Mouse (Mus musculus): Measurements from ENCODE around the gene Selenom. TPM values are rescaled to one million over a fixed set of nuclear protein-coding genes. Genes with fewer than 3 reads are reported as not detected.
A peak's percentile ranks its signal among the peaks of the same experiment; 100 is the strongest.

The Selenom gene
- total RNA-seq, 1 experiment, result 43.8 TPM

- Histone ChIP-seq H3K9ac (ENCODE audit: insufficient read depth, low read depth, low read length, poor library complexity, severe bottlenecking) (no peak overlapping the region), H3K27ac (ENCODE audit: insufficient read depth, low read depth, low read length, poor library complexity, severe bottlenecking) (no peak overlapping the region), H3K4me1 (ENCODE audit: control insufficient read depth in 2 of 2, insufficient read depth in 2 of 2, low read length in 2 of 2, poor library complexity in 1 of 2) (peaks cover 15 to 39% of the 10 kb centered on the region in 2 experiments), H3K9me3 (ENCODE audit: control insufficient read depth, insufficient read depth, low read depth, low read length) (no peaks in the 10 kb centered on the region), H3K4me3 (ENCODE audit: insufficient read depth in 1 of 2, low read depth in 1 of 2, low read length in 2 of 2, poor library complexity in 1 of 2, severe bottlenecking in 1 of 2) (peak overlapping the region in 1 of 2 experiments; percentile 11; a peak in 1 of 4 replicates), H3K36me3 (ENCODE audit: control insufficient read depth, insufficient read depth, low read length, poor library complexity, severe bottlenecking) (no peaks in the 10 kb centered on the region)
- TF ChIP-seq MAFK (IDR thresholded peaks at IDR 0.05; ENCODE audit: insufficient read depth, low read depth, low read length) (no peak), ZC3H11A (IDR thresholded peaks at IDR 0.05; ENCODE audit: borderline replicate concordance, low read depth, low read length) (no peak), HCFC1 (IDR thresholded peaks at IDR 0.05; ENCODE audit: borderline replicate concordance, insufficient read depth, low read length) (no peak), CHD2 (IDR thresholded peaks at IDR 0.05; ENCODE audit: low read depth, low read length) (no peak), ZNF384 (IDR thresholded peaks at IDR 0.05; ENCODE audit: low read depth, low read length) (no peak)
- DNase-seq (ENCODE audit: low read depth, low spot score), result no peak
- in situ Hi-C loops (cut with MboI; ENCODE audit: low sequenced_read_pairs in 2 of 2, unreplicated experiment in 2 of 2), result no loop called here
These were observed 31.2 kb downstream of the Selenom start for GRCm38 (mm10) chr11:3545531-3546241.

- peaks cover 12 to 38% of the 10 kb centered on the region in 2 experiments for H3K4me1 ChIP-seq (ENCODE audit: control insufficient read depth in 2 of 2, insufficient read depth in 2 of 2, low read length in 2 of 2, poor library complexity in 1 of 2)
- no peaks in the 10 kb centered on the region for H3K9me3 ChIP-seq (ENCODE audit: control insufficient read depth, insufficient read depth, low read depth, low read length)
- DNase-seq (ENCODE audit: low read depth, low spot score), result no peak
- no peak overlapping the region for H3K4me3 ChIP-seq (ENCODE audit: insufficient read depth in 1 of 2, low read depth in 1 of 2, low read length in 2 of 2, poor library complexity in 1 of 2, severe bottlenecking in 1 of 2)
- no peaks in the 10 kb centered on the region for H3K36me3 ChIP-seq (ENCODE audit: control insufficient read depth, insufficient read depth, low read length, poor library complexity, severe bottlenecking)
- in situ Hi-C loops (cut with MboI; ENCODE audit: low sequenced_read_pairs in 2 of 2, unreplicated experiment in 2 of 2), result no loop called here
- no peak overlapping the region for H3K9ac ChIP-seq (ENCODE audit: insufficient read depth, low read depth, low read length, poor library complexity, severe bottlenecking)
- no peak overlapping the region for H3K27ac ChIP-seq (ENCODE audit: insufficient read depth, low read depth, low read length, poor library complexity, severe bottlenecking)
- TF ChIP-seq ZC3H11A (IDR thresholded peaks at IDR 0.05; ENCODE audit: borderline replicate concordance, low read depth, low read length) (no peak), HCFC1 (IDR thresholded peaks at IDR 0.05; ENCODE audit: borderline replicate concordance, insufficient read depth, low read length) (no peak), ZNF384 (IDR thresholded peaks at IDR 0.05; ENCODE audit: low read depth, low read length) (no peak), MAFK (IDR thresholded peaks at IDR 0.05; ENCODE audit: insufficient read depth, low read depth, low read length) (no peak), CHD2 (IDR thresholded peaks at IDR 0.05; ENCODE audit: low read depth, low read length) (no peak)
These were observed 31.7 kb downstream of the Selenom start for GRCm38 (mm10) chr11:3546242-3546562.

GRCm38 (mm10) chr11:3547047-3547446, 32.6 kb downstream of the Selenom start:
- no peak for DNase-seq (ENCODE audit: low read depth, low spot score)
- Histone ChIP-seq H3K9me3 (ENCODE audit: control insufficient read depth, insufficient read depth, low read depth, low read length) (no peaks in the 10 kb centered on the region), H3K4me1 (ENCODE audit: control insufficient read depth in 2 of 2, insufficient read depth in 2 of 2, low read length in 2 of 2, poor library complexity in 1 of 2) (peaks cover 10 to 29% of the 10 kb centered on the region in 2 experiments), H3K27ac (ENCODE audit: insufficient read depth, low read depth, low read length, poor library complexity, severe bottlenecking) (no peak overlapping the region), H3K4me3 (ENCODE audit: insufficient read depth in 1 of 2, low read depth in 1 of 2, low read length in 2 of 2, poor library complexity in 1 of 2, severe bottlenecking in 1 of 2) (no peak overlapping the region), H3K36me3 (ENCODE audit: control insufficient read depth, insufficient read depth, low read length, poor library complexity, severe bottlenecking) (no peaks in the 10 kb centered on the region), H3K9ac (ENCODE audit: insufficient read depth, low read depth, low read length, poor library complexity, severe bottlenecking) (no peak overlapping the region)
- in situ Hi-C loops (cut with MboI; ENCODE audit: low sequenced_read_pairs in 2 of 2, unreplicated experiment in 2 of 2), result no loop called here
- TF ChIP-seq MAFK (IDR thresholded peaks at IDR 0.05; ENCODE audit: insufficient read depth, low read depth, low read length) (no peak), ZNF384 (IDR thresholded peaks at IDR 0.05; ENCODE audit: low read depth, low read length) (no peak), HCFC1 (IDR thresholded peaks at IDR 0.05; ENCODE audit: borderline replicate concordance, insufficient read depth, low read length) (no peak), ZC3H11A (IDR thresholded peaks at IDR 0.05; ENCODE audit: borderline replicate concordance, low read depth, low read length) (no peak), CHD2 (IDR thresholded peaks at IDR 0.05; ENCODE audit: low read depth, low read length) (no peak)

GRCm38 (mm10) chr11:3547969-3548368, 33.5 kb downstream of the Selenom start:
- Histone ChIP-seq H3K4me1 (ENCODE audit: control insufficient read depth in 2 of 2, insufficient read depth in 2 of 2, low read length in 2 of 2, poor library complexity in 1 of 2) (peaks cover 10 to 25% of the 10 kb centered on the region in 2 experiments), H3K9ac (ENCODE audit: insufficient read depth, low read depth, low read length, poor library complexity, severe bottlenecking) (no peak overlapping the region), H3K4me3 (ENCODE audit: insufficient read depth in 1 of 2, low read depth in 1 of 2, low read length in 2 of 2, poor library complexity in 1 of 2, severe bottlenecking in 1 of 2) (no peak overlapping the region), H3K9me3 (ENCODE audit: control insufficient read depth, insufficient read depth, low read depth, low read length) (no peaks in the 10 kb centered on the region), H3K27ac (ENCODE audit: insufficient read depth, low read depth, low read length, poor library complexity, severe bottlenecking) (no peak overlapping the region; the same call in 1 of the 2 replicates), H3K36me3 (ENCODE audit: control insufficient read depth, insufficient read depth, low read length, poor library complexity, severe bottlenecking) (no peaks in the 10 kb centered on the region)
- peak; percentile 82 for DNase-seq (ENCODE audit: low read depth, low spot score)
- in situ Hi-C loops (cut with MboI; ENCODE audit: low sequenced_read_pairs in 2 of 2, unreplicated experiment in 2 of 2), result no loop called here
- no peak for TF ChIP-seq CHD2 (IDR thresholded peaks at IDR 0.05; ENCODE audit: low read depth, low read length)
- no peak for TF ChIP-seq MAFK (IDR thresholded peaks at IDR 0.05; ENCODE audit: insufficient read depth, low read depth, low read length)
- TF ChIP-seq ZC3H11A (IDR thresholded peaks at IDR 0.05; ENCODE audit: borderline replicate concordance, low read depth, low read length), result no peak
- TF ChIP-seq HCFC1 (IDR thresholded peaks at IDR 0.05; ENCODE audit: borderline replicate concordance, insufficient read depth, low read length), result no peak
- TF ChIP-seq ZNF384 (IDR thresholded peaks at IDR 0.05; ENCODE audit: low read depth, low read length), result no peak
